Mouse (Mus musculus): ENCODE results near the gene Abi3. TPM values are rescaled to one million over a fixed set of nuclear protein-coding genes. Genes with fewer than 3 reads are reported as not detected.

Abi3 gene
- total RNA-seq, 2 experiments from 2014 or later: 16.7 to 19.5 TPM

DNA sequence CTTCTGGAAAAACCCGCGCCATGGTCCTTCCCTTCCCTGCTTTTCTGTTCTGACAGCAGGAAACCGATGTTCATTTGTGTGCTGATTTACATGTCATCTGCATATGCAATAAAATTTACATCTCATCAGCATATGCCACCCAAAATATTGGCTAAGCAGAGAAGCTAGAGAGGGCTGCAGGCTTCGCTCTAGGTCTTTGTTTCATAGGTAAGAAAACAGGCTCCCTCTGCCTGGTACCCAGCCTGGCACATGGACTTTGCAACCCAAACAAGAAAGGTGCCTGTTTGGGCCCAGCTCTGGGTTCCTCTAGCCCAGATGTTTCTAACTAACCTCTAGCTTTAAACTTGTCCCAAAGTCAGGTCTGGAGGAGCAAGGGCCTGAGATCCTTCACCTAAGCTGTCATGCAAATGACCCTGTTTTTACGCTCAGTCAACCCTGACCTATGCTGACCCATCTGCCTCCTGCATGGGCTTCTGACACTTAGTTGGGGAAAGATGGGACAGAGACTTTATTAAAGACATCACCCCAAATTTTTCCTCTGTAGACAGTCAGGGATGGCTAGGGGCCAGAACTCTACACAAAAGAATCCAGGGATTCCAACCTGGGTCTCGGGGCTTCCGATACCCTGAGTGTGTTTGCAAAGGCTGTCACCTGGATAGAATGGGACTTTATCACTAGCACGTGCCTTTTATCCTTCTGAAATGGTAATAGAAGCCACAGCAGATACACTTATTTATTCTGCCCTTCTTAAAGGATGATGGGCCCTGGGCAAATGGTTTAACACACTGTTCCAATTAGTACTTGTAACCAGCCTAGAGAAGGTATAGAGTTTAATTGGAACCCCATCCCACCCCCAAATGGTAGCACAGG is 3.0 kb downstream of the Abi3 start:
- DNase-seq: no peak

DNA sequence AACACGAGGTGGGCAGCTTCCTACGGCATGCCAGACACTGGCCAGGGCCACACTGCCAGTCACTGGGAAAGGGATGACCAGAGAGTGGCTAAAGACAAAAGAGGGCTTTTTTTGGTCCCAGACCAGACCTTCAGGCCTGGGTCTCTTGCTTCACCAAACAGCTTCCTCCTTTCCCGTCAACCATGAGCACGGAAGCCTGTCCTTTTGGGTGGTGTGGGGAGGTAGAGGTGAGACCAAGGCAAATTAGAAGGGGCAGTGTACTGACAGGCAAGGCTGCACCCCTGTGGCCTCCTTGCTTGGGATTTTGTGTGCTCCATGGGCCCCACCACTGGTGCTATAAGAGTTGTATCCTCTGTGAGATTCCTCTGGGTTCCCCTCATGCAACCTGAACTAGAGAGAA is 3.7 kb downstream of the Abi3 start:
- DNase-seq: no peak

DNA sequence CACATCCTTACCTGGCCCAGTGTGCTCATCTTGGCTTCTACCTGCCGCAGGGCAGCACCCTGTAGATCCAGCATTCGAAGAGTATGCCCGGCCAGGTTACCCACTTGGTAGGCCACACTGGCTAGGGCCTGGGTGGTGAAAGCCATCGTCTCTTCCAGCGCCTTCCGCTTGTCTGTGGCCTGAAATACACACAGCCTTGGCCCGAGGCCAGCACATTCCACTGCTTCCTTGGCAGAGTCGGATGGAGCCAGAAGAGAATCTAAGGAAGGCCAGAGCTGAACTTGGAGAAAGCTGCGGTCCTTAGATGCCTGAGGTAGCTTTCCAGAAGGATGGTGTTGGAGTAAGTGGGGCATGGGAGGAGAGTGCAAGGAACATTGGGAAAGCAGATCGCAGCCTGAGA is 5.2 kb downstream of the Abi3 start, which contains the start of gene Gngt2:
TSS of gene Gngt2 (plus strand) at position 158 of the 400 bp plus-strand sequence.
- DNase-seq: peak; percentile 88

DNA sequence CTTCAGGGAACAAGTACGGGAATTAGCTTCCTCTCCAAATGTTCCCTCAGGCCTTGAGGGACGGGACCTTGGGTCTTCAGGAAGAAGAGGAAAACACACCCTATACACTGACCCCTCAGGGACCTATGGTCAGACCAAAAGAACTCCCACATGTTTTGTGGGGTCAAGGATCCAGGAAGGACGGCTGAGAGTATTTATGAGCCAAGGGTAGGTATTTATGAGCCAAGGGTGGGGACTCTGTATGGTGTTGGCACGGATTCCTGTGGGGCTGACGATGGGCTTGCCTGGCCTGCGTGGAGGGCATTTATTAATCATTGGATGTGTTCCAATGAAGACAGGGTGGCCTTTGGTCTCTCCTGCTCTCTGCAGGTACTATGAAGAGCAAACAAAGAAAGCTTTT is 5.8 kb downstream of the Abi3 start:
- DNase-seq: no peak

DNA sequence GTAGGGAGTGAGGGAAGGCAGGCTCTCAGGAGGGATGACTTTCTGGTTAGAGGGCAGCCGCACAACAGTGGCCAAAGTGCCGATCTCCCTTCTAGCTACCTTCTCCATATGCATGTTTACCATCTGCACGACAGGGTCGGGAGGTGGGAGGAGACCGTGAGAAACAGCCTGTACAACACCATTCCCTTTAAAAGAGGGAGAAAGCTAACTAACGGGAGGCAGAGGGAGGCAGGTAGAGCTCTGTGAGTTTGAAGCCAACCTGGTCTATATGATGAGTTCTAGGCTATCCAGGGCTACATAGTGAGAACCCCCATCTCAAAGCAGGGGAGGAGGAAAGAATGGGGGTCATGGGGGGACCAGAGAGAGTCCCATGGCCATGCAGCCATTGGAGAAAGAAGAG is 6.4 kb downstream of the Abi3 start:
- no peak for DNase-seq

DNA sequence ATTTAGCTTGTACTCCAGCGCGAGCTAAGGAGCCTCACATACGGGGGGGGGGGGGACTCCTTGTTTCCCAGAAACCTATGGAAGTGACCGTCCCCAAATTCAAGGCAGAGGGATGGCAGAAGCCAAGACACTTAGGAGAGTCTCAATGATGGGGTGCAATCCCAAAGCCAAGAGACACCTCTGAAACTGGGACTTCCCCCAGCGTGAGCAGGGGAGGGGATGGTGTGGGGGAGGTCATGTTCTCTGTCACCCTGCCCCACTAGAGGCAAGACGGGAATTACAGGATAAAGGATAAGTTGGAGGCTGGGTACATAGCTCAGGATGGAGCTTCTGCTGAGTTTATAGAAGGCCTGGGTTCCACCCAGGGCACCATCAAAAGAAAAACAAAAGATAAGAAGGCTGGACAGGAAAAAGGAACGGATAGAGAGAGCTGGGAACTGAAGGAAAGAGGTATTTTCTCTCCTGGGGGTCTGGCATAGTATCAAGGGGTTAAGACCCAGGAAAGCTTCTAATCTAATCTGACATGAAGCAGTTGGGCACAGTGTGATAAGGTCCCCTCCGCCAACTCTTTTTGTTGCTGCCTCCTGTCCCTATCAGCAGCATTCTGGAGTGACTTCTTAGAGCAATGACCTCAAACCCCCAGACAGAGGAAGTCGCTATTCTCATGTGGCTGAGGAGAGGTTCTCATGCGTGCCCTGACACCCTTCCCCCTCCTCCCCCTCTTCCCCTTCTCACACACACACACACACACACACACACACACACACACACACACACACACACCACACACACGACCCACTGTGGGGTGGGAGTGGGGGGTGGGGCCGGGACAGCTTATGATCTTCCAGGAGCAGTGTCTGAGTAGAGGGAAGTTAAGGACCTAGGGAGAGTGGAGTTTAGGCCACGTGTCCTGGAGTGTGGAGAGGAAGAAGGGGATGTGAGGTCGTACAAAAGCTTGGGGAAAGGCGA is 7.2 kb downstream of the Abi3 start:
- DNase-seq: no peak

DNA sequence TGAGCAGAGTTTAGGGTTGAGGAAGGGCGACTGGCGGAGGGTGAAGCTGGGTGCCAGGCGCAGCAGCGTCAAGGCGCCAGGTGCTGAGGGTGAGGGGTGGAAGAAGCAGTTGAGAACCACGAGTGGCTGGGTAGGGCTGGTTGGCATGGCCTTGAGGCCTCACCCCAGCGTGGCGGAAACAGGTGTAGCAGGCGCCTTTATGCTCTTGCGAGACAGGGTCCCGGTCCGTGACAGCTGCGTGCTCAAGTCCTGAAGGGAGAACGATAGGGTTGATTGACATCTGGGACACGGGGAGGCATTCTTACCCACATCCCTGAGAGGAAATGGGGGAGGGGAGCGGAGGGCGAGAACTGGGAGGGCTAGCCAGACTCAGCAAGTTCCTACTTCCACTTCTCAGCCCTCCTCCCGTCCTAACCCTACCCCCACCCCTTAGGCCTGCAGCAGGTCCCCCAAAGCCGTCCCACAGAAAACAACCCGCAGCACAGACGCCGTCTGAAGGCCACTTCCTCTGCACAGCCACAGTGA is 8.1 kb downstream of the Abi3 start:
- DNase-seq: peak; percentile 49

DNA sequence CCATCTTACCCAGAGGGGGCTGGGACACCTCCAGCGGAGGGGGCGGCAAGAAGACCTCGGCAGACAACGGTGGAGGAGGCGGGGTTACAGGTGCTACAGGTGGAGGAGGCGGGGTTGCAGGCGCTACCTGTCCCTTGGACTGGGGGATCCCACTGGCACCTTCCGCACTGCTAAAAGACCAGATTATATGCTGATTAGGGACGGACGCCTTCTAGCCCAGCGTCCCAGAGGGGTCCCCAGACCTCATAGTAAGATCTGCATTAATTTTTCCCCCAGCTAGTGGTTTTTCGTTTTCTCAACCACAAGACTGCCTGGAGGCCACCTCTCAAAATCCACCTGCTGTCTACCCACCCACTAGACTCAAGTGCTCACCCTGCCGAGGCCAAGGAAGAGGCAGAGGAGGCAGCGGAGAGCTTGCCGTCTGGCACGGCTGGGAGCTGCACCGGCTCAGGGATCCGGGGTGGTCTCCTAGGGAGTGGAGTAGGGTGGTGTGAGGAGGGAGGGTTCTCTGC is 8.6 kb downstream of the Abi3 start:
- no peak for DNase-seq

DNA sequence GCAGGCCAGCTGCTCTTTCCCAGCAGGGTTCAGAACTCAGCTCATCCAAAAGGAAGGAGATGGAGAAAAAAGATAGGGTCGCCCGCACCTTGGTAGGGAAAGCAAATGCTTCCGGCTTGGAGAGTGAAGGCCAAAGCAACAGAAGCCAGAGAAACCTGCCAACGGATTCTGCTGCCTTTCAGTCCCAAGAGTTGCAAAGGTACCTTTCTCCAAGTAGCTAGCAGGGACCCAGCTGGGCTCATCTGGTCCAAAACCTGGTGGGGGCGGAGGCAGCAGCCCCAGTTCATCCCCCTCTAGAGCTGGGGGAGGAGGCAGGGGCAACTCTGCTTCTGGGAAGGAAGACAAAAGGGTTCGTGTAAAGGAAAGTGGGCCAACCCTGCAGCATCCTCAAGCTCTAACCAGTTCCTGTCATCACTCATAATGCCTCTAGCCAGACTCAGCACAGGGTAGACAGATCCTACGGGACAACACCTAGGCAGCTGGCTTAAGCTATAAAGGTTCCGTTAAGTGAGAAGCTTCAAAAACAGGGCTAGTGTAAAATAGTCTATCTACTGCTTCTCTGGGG is 9.2 kb downstream of the Abi3 start:
- DNase-seq: no peak

DNA sequence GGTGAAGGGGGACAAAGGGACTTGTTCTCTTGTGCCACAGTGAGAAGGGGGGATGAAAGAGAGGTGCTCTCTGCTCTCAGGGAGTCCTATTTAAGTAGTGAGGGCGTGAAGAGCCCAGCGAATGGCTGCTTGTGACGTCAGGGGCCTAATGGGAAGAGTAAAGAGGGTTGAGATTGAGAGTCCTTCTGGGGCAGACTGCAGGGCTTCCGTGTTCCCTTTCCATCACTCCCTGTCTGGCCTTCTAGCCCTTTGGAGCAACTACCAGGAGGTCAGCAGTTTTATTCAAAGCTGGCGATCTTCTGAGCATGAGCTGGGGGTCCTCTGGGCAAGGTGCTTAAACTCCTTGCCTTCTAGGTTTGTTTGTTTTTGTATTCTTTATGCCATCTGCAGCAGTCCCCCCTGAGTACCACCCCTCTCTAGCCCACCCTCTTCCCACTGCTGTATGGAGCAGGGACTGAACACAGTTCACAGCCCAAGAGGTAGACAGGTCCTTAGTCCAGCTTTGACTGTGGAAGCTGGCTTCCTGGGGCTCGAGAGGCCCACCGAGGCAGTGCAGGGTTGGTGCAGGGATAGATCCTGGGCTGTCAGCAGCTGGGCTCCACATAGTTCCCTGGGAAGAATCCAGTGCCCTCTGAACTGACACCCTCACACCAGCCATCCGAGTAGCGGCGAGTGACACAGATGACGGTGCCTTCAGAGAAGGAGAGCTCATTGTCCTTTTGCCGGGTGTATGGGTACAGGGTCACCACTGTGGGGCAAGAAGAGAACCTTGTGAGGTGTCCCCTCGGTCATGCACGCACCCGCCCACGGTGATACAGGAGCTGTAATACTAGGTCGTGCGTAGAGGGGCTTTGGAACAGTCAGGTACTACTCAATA is 9.9 kb downstream of the Abi3 start:
- no peak for DNase-seq

DNA sequence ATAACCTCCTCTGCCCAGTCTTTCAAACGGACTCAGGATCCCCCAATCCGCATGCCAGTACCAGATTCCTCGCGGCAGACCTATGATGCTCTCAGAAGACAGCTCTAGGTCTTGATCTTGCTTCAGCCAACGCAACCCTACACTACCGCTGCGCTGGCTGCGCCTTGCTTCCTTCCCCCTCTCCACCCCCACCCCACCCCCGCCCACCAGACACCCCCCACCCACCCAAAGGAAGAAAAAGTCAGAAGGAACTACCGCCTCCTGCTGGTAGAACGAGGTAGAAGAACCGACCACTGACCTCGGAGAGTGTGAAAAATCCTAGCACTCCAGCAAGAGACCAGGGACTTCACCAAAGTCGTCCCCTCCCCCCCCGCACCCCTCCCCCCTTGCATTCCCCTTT is 10.6 kb downstream of the Abi3 start:
- no peak for DNase-seq

DNA sequence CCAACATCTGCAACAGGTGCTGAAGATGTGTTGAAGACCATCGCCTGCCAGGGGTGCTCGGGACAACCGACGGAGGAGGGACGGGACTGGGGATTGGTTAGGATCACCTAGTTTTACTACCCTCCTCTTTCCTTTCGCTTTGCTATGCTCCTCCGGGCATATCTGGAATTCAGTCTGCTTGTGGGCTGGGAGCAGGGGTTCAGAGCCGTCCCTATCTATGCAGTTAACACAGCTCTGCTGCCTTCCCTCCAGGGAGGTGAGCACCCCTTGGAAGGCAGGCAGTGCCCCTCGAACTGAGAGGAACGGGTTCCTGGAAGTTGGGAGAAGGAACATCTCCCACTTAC is 11.0 kb downstream of the Abi3 start:
- no peak for DNase-seq

DNA sequence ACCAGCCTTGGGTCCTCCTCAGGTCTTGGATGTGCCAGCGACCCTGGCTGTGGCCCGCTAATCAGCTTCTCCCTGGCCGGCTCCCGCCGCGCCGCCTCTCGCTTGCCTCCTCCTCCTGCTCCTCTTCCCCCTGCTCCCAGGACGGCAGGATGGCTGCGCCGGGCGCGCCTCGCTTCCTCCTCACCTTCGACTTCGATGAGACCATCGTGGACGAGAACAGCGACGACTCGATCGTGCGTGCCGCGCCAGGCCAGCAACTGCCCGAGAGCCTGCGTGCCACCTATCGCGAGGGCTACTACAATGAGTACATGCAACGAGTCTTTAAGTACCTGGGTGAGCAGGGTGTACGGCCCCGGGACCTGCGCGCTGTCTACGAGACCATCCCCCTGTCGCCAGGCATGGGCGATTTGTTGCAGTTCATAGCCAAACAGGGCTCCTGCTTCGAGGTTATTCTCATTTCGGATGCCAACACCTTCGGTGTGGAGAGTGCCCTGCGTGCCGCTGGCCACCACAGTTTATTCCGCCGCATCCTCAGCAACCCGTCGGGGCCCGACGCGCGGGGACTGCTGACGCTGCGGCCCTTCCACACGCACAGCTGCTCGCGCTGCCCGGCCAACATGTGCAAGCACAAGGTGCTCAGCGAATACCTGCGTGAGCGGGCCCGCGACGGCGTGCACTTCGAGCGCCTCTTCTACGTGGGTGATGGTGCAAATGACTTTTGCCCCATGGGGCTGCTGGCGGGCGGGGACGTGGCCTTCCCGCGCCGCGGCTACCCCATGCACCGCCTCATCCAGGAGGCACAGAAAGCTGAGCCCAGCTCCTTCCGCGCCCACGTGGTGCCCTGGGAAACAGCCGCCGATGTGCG is 11.6 kb downstream of the Abi3 start:
- DNase-seq: no peak

DNA sequence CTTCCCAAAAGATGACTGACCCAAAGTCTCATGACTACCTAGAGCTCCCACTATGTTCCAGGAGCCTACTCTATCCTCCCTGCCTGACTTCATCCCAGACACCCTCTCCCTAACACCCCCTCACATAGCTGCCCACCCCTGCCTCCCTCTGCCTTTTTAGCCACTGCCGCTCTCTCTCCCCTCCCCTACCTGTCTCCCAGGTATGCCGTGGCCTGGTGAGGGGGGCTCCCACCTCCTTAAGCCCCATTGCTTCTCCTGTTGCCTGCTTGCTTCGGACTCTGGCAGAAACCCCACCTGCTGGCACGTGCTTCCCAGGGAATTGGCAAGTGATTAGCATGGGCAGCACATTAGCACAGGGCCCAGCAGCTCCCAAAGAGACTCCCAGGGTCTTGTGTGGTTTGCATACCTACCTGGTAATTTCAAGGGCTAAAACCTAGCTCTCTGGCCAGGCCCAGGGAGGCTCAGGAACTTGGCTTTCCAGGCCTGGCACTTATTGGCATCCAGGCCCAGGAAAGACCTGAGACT is 12.7 kb downstream of the Abi3 start:
- DNase-seq: no peak

DNA sequence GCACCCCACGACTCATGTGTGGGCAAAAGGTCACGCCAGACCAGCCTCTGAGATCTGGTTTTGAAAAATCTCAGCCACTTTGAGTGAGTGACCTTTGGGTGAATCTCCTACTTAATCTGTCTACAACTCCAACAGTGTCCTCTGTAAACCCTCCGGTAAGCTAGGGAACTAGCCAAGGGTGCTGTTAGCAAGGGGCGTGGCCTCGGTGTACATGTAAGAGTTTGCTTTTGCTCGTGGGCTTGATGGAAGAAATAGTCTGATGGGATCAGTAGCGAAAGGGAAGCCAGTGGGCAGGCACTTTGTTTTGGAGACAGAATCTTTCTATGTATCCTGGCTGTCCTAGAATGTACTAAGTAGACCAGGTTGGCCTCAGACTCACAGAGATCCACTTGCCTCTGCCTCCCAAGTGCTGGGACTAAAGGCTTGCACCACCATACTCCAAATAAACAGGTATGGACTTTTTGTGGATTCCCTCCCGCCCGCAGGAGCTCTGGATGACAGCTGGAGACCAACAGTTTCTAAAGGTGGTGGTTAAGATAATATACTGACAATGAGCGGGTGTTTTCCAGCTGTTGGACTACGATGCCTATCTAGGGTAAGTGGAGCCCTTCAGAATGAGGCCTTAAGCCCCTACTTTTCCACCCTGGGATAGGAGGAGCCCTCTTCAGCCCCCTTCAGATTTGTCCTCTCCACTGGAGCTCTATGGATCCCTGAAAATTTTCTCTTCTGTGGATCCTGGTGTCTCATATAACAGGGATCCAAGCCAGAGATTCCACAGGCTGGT is 13.9 kb downstream of the Abi3 start:
- DNase-seq: no peak

DNA sequence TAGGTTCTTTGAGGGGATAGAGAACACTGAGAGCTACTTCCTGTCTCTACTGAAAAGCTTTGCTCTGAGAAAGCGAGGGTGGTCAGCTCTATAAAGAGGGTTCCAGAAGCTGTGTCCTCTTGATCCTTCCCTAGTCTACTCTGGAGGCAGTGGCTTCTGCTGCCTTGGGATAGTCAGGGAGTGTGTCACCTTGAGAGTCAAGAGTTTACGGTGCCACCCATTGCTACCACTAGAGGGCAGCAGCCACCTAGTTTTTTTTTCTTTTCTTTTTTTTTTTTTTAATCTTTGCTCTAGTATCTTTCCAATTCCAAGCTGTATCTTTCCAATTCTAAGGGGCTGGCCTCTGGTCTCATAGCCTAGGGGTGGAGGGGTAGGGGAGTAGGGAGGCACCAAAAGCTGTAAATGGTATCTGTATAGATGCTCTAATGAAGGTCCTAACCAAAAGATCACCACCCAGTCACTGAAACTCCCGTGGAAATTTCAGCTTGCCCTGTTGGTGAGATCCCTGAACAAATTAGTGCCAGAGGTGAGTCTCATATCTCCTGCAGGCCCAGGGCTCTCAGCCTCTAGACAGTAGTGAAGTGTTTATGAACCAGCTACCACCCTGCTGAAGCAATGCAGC is 14.7 kb downstream of the Abi3 start:
- DNase-seq: peak; percentile 84

DNA sequence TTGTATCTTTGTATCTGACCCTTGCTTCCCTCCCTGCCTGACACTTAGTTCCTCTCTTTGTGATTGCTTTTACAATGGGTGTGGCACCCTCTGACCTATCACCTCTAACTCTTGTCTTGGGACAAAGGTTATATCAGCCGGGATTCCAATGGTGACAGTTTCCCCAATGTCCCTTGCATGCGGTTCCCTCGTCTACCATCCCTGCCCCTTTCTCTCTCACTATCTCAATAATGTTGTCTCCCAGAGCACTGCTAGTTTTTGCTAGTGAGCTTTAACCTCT is 15.2 kb downstream of the Abi3 start:
- DNase-seq: no peak

DNA sequence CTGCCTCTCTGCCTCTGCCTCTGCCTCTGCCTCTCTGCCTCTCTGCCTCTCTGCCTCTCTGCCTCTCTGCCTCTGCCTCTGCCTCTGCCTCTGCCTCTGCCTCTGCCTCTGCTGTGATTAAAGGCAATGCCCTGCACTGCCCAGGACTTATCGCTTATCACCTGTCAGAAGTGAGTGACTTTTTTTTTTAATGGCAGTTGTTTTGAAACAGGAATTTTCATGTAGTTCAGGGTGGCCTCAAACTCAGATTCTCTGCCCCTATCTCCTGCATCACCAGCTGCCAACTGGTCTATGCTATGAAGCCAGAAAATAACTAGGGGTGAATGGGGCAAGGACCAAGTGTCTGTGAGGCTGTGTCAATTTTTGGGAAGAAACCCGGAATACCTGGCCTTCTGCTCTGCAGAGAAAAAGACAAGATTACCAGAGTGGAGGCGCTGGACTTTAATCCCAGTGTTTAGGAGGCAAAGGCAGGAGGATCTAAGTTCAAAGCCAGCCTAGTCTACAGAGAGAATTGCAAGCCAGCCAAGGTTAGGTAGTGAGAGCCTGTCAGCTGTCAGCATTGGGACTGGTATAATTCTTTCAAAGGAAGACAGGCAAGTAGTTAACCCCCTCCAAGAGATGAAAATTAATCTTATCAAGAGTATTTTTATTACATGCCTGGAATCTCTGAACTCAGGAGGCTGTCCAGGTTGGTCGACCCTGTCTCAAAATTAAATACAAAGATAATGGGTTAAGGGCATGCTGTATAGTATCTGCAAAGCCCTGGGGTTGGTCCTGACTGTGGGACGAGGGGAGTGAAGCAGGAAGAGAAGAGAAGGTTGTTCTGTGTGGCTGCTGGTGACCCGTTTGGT is 15.7 kb downstream of the Abi3 start:
- no peak for DNase-seq

Measured in heart, postnatal 4 days (tissue).